Mouse (Mus musculus) bone marrow, adult 2 months (tissue): ENCODE results near the gene Stk11.

ENCODE experiments used
- CTCF ChIP-seq: fragments of 200-500 bp; IDR thresholded peaks from 2 replicates; pipeline ENCODE4 v1.5.1; 2011; ENCODE audit warnings: low read length, control low read depth; ENCODE audit not compliant: control insufficient read depth, insufficient read depth
- POLR2A ChIP-seq: fragments of 200-500 bp; IDR thresholded peaks from 2 replicates; pipeline ENCODE4 v1.6.1; 2011; ENCODE audit warnings: low read depth, mild to moderate bottlenecking, control low read depth, low read length, borderline replicate concordance; ENCODE audit not compliant: control insufficient read depth

GRCm38 (mm10) chr10:80116563-80116926, 942 bp downstream of the Stk11 start:
- TF ChIP-seq CTCF (no peak), POLR2A (no peak)
